Mouse (Mus musculus): ENCODE results near the gene Olfr750. TPM values are rescaled to one million over a fixed set of nuclear protein-coding genes. Genes with fewer than 3 reads are reported as not detected.

Olfr750 gene
- polyA plus RNA-seq, 1 experiment from 2014 or later: not detected

DNA sequence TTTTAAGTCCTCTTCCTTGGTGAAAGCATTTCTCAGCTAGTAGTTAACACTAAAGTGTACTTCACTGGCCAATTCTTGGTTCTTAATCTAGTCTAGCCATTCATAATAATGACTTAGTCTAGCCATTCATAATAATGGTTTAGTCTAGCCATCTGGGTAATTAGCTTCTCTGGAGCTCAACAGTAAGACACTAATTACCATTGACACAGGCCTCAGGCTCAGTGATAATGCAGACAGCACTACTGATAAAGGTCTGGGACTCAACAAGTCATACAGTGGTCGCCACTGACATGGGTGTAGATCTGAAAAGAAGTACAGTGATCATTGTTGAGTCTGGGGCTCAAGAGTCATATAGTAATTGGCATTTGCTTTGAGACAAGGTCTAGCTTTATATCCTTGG, 49.4 kb downstream of the Olfr750 start:
- Histone ChIP-seq H3K9me3 (replicated peaks; ENCODE audit: control insufficient read depth, low read length, poor library complexity, severe bottlenecking) (no peaks in the 10 kb centered on the region), H3K27me3 (ENCODE audit: control insufficient read depth, insufficient read depth, low read depth, low read length) (no peaks in the 10 kb centered on the region), H3K4me1 (ENCODE audit: control insufficient read depth, insufficient read depth, low read length) (no peaks in the 10 kb centered on the region), H3K27ac (ENCODE audit: low read length) (no peak overlapping the region), H3K9ac (ENCODE audit: low read depth, low read length) (no peak overlapping the region), H3K4me2 (ENCODE audit: low read length) (no peak overlapping the region), H3K4me3 (ENCODE audit: low read depth, low read length) (no peak overlapping the region), H3K36me3 (ENCODE audit: control insufficient read depth, insufficient read depth, low read length) (no peaks in the 10 kb centered on the region)
- WGBS: 84% methylated on average over 1 of the region's 1 CpGs
- ATAC-seq: no peak

GRCm38 (mm10) chr14:51023457-51023856, 50.8 kb downstream of the Olfr750 start:
- WGBS: 90% methylated on average over 4 of the region's 4 CpGs
- Histone ChIP-seq H3K27me3 (ENCODE audit: control insufficient read depth, insufficient read depth, low read depth, low read length) (no peaks in the 10 kb centered on the region), H3K9me3 (replicated peaks; ENCODE audit: control insufficient read depth, low read length, poor library complexity, severe bottlenecking) (no peaks in the 10 kb centered on the region), H3K27ac (ENCODE audit: low read length) (no peak overlapping the region), H3K9ac (ENCODE audit: low read depth, low read length) (no peak overlapping the region), H3K36me3 (ENCODE audit: control insufficient read depth, insufficient read depth, low read length) (no peaks in the 10 kb centered on the region), H3K4me2 (ENCODE audit: low read length) (no peak overlapping the region), H3K4me3 (ENCODE audit: low read depth, low read length) (no peak overlapping the region), H3K4me1 (ENCODE audit: control insufficient read depth, insufficient read depth, low read length) (no peaks in the 10 kb centered on the region)
- no peak for ATAC-seq

DNA sequence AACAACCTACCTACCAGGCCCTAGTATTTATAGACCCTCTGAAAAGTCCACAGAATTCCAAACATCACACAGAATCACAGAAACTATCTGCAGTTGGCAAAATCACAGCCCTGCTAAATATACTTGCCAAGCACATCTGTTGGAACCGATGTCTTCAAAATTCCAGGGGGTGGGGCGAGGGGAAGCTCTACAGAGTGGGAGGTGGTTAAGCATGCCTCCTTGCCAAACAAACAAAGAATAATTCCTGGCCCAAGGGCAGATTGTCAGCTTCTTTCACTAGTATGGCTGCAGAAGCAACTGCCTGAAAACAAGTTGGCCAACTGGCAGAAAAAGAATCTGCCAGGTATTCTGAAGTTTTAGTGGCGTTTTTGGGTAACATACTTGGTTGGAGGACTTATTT, 57.0 kb downstream of the Olfr750 start:
- Histone ChIP-seq H3K27ac (ENCODE audit: low read length) (no peak overlapping the region), H3K4me3 (ENCODE audit: low read depth, low read length) (no peak overlapping the region), H3K36me3 (ENCODE audit: control insufficient read depth, insufficient read depth, low read length) (no peaks in the 10 kb centered on the region), H3K27me3 (ENCODE audit: control insufficient read depth, insufficient read depth, low read depth, low read length) (no peaks in the 10 kb centered on the region), H3K4me1 (ENCODE audit: control insufficient read depth, insufficient read depth, low read length) (no peaks in the 10 kb centered on the region), H3K9ac (ENCODE audit: low read depth, low read length) (no peak overlapping the region), H3K9me3 (replicated peaks; ENCODE audit: control insufficient read depth, low read length, poor library complexity, severe bottlenecking) (no peaks in the 10 kb centered on the region), H3K4me2 (ENCODE audit: low read length) (no peak overlapping the region)
- 82% methylated on average over 3 of the region's 3 CpGs for WGBS
- ATAC-seq: no peak

Other genes starting within 250 kb of the Olfr750 start
- gene Tep1, start 203.9 kb downstream of the Olfr750 start, polyA plus RNA-seq (2015; fragmentation: Nextera tagmentation; extraction: Ambion mirVana): 1.6 and 2.9 TPM in 2 replicates
- gene Klhl33, start 176.9 kb downstream of the Olfr750 start, polyA plus RNA-seq (2015; fragmentation: Nextera tagmentation; extraction: Ambion mirVana): 2.4 and 2.8 TPM in 2 replicates
- 113 and 117 TPM in 2 replicates for gene Osgep, start 149.5 kb downstream of the Olfr750 start, polyA plus RNA-seq (2015; fragmentation: Nextera tagmentation; extraction: Ambion mirVana)
- 173 and 193 TPM in 2 replicates for gene Apex1, start 149.5 kb downstream of the Olfr750 start, polyA plus RNA-seq (2015; fragmentation: Nextera tagmentation; extraction: Ambion mirVana)
- gene Pip4p1, start 143.6 kb downstream of the Olfr750 start, polyA plus RNA-seq (2015; fragmentation: Nextera tagmentation; extraction: Ambion mirVana): 95.0 and 99.5 TPM in 2 replicates
- gene Pnp, start 143.4 kb downstream of the Olfr750 start, polyA plus RNA-seq (2015; fragmentation: Nextera tagmentation; extraction: Ambion mirVana): 20.8 and 22.8 TPM in 2 replicates
- gene Gm49342, start 129.9 kb downstream of the Olfr750 start, polyA plus RNA-seq (2015; fragmentation: Nextera tagmentation; extraction: Ambion mirVana): not detected in 2 replicates
- gene Pnp2, start 118.4 kb downstream of the Olfr750 start, polyA plus RNA-seq (2015; fragmentation: Nextera tagmentation; extraction: Ambion mirVana): 1.1 and 1.3 TPM in 2 replicates
- gene Rnase10, start 66.7 kb downstream of the Olfr750 start, polyA plus RNA-seq (2015; fragmentation: Nextera tagmentation; extraction: Ambion mirVana): not detected in 2 replicates
- not detected in 2 replicates for gene Rnase9, start 32.6 kb downstream of the Olfr750 start, polyA plus RNA-seq (2015; fragmentation: Nextera tagmentation; extraction: Ambion mirVana)
- not detected in 2 replicates for gene Rnase11, start 24.3 kb downstream of the Olfr750 start, polyA plus RNA-seq (2015; fragmentation: Nextera tagmentation; extraction: Ambion mirVana)
- gene Rnase12, start 16.8 kb downstream of the Olfr750 start, polyA plus RNA-seq (2015; fragmentation: Nextera tagmentation; extraction: Ambion mirVana): not detected in 2 replicates
- 13.6 and 15.2 TPM in 2 replicates for gene Rnase4, start 16.6 kb upstream of the Olfr750 start, polyA plus RNA-seq (2015; fragmentation: Nextera tagmentation; extraction: Ambion mirVana)
- 3.1 and 3.2 TPM in 2 replicates for gene Ang, start 16.7 kb upstream of the Olfr750 start, polyA plus RNA-seq (2015; fragmentation: Nextera tagmentation; extraction: Ambion mirVana)
- not detected in 2 replicates for gene Eddm3b, start 40.0 kb upstream of the Olfr750 start, polyA plus RNA-seq (2015; fragmentation: Nextera tagmentation; extraction: Ambion mirVana)
- 0.77 and 0.91 TPM in 2 replicates for gene Rnase6, start 49.5 kb upstream of the Olfr750 start, polyA plus RNA-seq (2015; fragmentation: Nextera tagmentation; extraction: Ambion mirVana)
- gene Rnase1, start 72.3 kb upstream of the Olfr750 start, polyA plus RNA-seq (2015; fragmentation: Nextera tagmentation; extraction: Ambion mirVana): 0.57 TPM in 1 of 2 replicates, not detected in the other
- not detected in 2 replicates for gene Rnase2b, start 87.8 kb upstream of the Olfr750 start, polyA plus RNA-seq (2015; fragmentation: Nextera tagmentation; extraction: Ambion mirVana)
- not detected in 2 replicates for gene Ang2, start 124.7 kb upstream of the Olfr750 start, polyA plus RNA-seq (2015; fragmentation: Nextera tagmentation; extraction: Ambion mirVana)
- not detected in 2 replicates for gene Ear14, start 129.0 kb upstream of the Olfr750 start, polyA plus RNA-seq (2015; fragmentation: Nextera tagmentation; extraction: Ambion mirVana)
- gene Rnase2a, start 181.7 kb upstream of the Olfr750 start, polyA plus RNA-seq (2015; fragmentation: Nextera tagmentation; extraction: Ambion mirVana): not detected in 2 replicates

Measured in midbrain, embryonic 16.5 days (tissue).